Mouse (Mus musculus): ENCODE results near the gene Gpr65. TPM values are rescaled to one million over a fixed set of nuclear protein-coding genes. Genes with fewer than 3 reads are reported as not detected.

Gene Gpr65
- total and polyA plus RNA-seq, 3 experiments, result not detected

DNA sequence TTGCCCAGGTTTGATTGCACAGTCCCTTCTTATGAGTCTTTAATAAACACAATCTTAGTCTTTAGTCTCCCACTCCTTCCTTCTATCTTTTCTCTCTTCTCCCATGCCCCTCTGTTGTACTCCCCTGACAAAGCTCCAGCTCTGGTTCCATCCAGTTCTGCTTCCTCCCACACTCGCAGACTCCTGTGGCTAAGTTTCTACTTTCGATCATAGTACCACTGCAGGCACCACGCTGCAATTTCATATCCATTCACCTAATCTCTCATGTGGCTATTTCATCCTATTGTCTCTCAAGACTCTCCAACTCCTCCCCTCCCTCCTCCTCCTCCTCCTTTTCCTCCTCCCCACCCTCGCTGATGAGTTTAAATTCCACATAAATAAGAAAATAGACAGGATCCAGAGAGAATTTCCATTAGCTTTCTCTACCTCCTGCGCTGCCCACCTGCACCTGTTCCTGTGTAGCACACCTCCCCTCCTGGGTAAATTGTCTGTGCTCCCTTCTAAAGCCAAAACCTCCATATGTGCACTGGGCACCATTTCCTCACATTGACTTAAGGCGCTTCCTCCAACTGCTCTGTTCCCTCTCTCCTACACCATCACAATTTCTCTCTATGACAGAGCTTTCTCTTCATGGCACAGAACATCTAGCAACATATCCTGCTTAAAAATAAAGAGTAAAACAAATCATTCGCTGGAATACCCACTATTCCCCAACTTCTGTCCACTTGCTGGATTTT lies 38.9 kb downstream of the Gpr65 start:
- Histone ChIP-seq H3K27ac (ENCODE audit: control insufficient read depth, low read depth, low read length) (no peak overlapping the region), H3K4me1 (ENCODE audit: control insufficient read depth in 1 of 2, insufficient read depth in 2 of 2, low read length in 2 of 2) (no peaks in the 10 kb centered on the region), H3K27me3 (ENCODE audit: control insufficient read depth in 1 of 2, insufficient read depth in 2 of 2, low read length in 2 of 2) (no peaks in the 10 kb centered on the region), H3K79me2 (ENCODE audit: control insufficient read depth, insufficient read depth, low read length, poor library complexity) (no peaks in the 10 kb centered on the region), H3K9ac (ENCODE audit: control insufficient read depth, low read depth, low read length, poor library complexity, severe bottlenecking) (no peak overlapping the region), H3K9me3 (replicated peaks; ENCODE audit: insufficient read depth, low read length) (no peaks in the 10 kb centered on the region), H3K4me3 (ENCODE audit: control insufficient read depth in 1 of 2, insufficient read depth in 1 of 2, low read depth in 2 of 2, low read length in 2 of 2) (no peak overlapping the region), H3K36me3 (ENCODE audit: control insufficient read depth in 1 of 2, insufficient read depth in 2 of 2, low read length in 2 of 2) (no peaks in the 10 kb centered on the region)
- DNase-seq (ENCODE audit: low read depth, low spot score), result no peak
- TF ChIP-seq MAFK (IDR thresholded peaks at IDR 0.05; ENCODE audit: borderline replicate concordance, low read depth, low read length) (no peak), MAX (IDR thresholded peaks at IDR 0.05; ENCODE audit: low read length) (no peak), SMC3 (IDR thresholded peaks at IDR 0.05; ENCODE audit: low read depth, low read length) (no peak), SIN3A (IDR thresholded peaks at IDR 0.05; ENCODE audit: low read length) (no peak)

DNA sequence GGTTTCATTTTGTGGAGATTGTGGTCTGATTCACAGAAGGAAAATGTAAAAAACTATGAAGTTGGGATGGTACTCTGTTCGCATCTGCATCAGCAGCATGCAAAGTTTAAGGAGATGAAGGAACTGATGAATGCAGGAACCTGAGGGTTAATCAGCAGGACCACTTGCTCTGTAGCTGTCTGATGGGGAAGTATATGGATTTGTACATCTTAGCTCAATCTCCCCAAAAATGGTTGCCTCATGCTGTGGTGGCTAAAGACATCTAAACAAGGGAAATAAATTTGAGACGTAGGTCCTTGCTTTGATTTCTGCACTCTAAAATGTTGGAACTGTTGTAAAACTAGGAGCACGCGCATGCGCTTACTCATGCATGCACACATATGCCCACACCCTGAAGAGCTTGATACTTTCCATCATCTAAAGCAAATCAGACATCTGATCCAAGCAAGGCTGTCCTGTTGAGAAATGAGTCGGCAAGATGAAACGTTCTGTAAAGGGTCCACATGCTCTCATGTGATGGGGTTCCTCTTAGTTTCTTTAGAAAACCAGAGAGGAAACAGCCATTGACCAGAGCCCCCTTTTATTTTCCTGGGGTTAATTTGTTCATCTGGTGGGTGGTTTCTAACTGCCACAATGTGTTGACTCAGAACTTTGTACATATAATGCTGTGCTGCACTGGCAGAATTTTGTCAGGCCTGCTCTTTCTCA lies 43.1 kb downstream of the Gpr65 start:
- H3K4me1 ChIP-seq (ENCODE audit: control insufficient read depth in 1 of 2, insufficient read depth in 2 of 2, low read length in 2 of 2), result no peaks in the 10 kb centered on the region
- H3K9me3 ChIP-seq (replicated peaks; ENCODE audit: insufficient read depth, low read length), result no peaks in the 10 kb centered on the region
- H3K9ac ChIP-seq (ENCODE audit: control insufficient read depth, low read depth, low read length, poor library complexity, severe bottlenecking), result no peak overlapping the region
- TF ChIP-seq MAFK (IDR thresholded peaks at IDR 0.05; ENCODE audit: borderline replicate concordance, low read depth, low read length), result no peak
- no peak for TF ChIP-seq E2F4 (IDR thresholded peaks at IDR 0.05; ENCODE audit: borderline replicate concordance, low read depth, low read length)
- no peak for TF ChIP-seq SIN3A (IDR thresholded peaks at IDR 0.05; ENCODE audit: low read length)
- no peak for TF ChIP-seq RCOR1 (IDR thresholded peaks at IDR 0.05; ENCODE audit: low read depth, low read length)
- TF ChIP-seq SMC3 (IDR thresholded peaks at IDR 0.05; ENCODE audit: low read depth, low read length), result no peak
- no peak for TF ChIP-seq NELFE (IDR thresholded peaks at IDR 0.05; ENCODE audit: low read depth, low read length)
- no peak for TF ChIP-seq CHD1 (IDR thresholded peaks at IDR 0.05; ENCODE audit: low read depth, low read length)
- no peak for TF ChIP-seq USF1 (IDR thresholded peaks at IDR 0.05; ENCODE audit: low read depth, low read length)
- TF ChIP-seq MXI1 (IDR thresholded peaks at IDR 0.05; ENCODE audit: low read depth, low read length), result no peak
- no peak for TF ChIP-seq POLR2A (IDR thresholded peaks at IDR 0.05; ENCODE audit: control insufficient read depth in 1 of 2, insufficient read depth in 1 of 2, low read depth in 1 of 2, low read length in 2 of 2, poor library complexity in 1 of 2)
- TF ChIP-seq GATA1 (IDR thresholded peaks at IDR 0.05; ENCODE audit: low read depth, low read length), result no peak
- no peak for TF ChIP-seq BHLHE40 (IDR thresholded peaks at IDR 0.05; ENCODE audit: borderline replicate concordance, low read depth, low read length)
- TF ChIP-seq KAT2A (conservative IDR thresholded peaks at IDR 0.05; ENCODE audit: low read depth, low read length), result no peak
- TF ChIP-seq ZKSCAN1 (IDR thresholded peaks at IDR 0.05; ENCODE audit: low read depth, low read length), result no peak
- TF ChIP-seq ZNF384 (IDR thresholded peaks at IDR 0.05; ENCODE audit: low read depth, low read length), result no peak
- no peak for TF ChIP-seq USF2 (IDR thresholded peaks at IDR 0.05; ENCODE audit: borderline replicate concordance in 1 of 2, insufficient read depth in 1 of 2, low read depth in 1 of 2, low read length in 2 of 2)
- no peak for TF ChIP-seq JUND (IDR thresholded peaks at IDR 0.05; ENCODE audit: low read depth, low read length)
- no peak for TF ChIP-seq ZC3H11A (IDR thresholded peaks at IDR 0.05; ENCODE audit: low read depth, low read length)
- no peaks in the 10 kb centered on the region for H3K79me2 ChIP-seq (ENCODE audit: control insufficient read depth, insufficient read depth, low read length, poor library complexity)
- no peaks in the 10 kb centered on the region for H3K36me3 ChIP-seq (ENCODE audit: control insufficient read depth in 1 of 2, insufficient read depth in 2 of 2, low read length in 2 of 2)
- no peaks in the 10 kb centered on the region for H3K27me3 ChIP-seq (ENCODE audit: control insufficient read depth in 1 of 2, insufficient read depth in 2 of 2, low read length in 2 of 2)
- no peak overlapping the region for H3K4me3 ChIP-seq (ENCODE audit: control insufficient read depth in 1 of 2, insufficient read depth in 1 of 2, low read depth in 2 of 2, low read length in 2 of 2)
- H3K27ac ChIP-seq (ENCODE audit: control insufficient read depth, low read depth, low read length), result no peak overlapping the region
- no peak for DNase-seq (ENCODE audit: low read depth, low spot score)
